Mouse (Mus musculus): ENCODE measurements at regions not wholly inside any gene's neighbourhood (a gene's known extent, or its start where the extent isn't known, plus 50 kb on each side); places are given as distances from the start of the nearest gene placed in this dataset.

- no peak for DNase-seq (ENCODE audit: low spot score in 2 of 2)
Measured at GRCm38 (mm10) chr8:89906200-89906599, 441.9 kb downstream of the Tox3 start.

DNA sequence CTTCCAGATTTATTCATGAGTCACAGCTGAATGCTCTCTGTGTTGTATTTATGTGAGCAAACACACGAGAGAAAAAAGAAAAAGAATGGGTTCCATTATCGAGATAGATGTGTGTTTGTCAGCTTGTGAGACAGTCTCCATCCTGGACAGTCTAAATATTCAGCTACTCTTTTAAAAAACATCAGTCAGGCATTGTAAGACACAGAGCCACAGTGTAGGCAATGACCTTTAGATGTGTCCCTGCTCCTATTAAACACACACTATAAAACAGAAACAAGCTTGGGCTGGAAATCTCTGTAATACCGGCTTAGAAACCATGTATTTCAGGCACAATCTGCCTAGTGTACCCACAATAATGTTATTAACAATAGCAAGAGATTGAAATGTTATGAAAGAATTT lies 442.6 kb downstream of the Tox3 start:
- DNase-seq (ENCODE audit: low spot score in 2 of 2), result no peak

DNA sequence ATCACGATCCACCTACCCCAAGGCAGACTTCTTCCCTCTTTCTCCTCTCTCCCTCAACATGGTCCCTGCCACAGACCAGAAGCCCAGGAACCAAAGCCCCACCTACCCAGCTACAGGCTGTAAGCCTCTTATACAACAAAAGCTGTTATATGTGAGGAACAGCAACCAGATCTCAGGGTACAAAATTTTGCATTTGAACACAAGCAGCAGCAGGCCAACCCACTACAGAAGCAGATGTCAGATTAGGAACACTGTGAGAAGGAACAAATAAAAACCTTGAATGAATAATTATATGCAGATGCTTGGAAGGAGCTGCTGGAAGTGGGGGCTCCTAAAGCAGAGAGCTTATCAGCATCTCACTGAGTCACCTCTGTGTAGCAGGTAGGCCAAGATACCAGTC lies 444.8 kb downstream of the Tox3 start:
- no peak for DNase-seq (ENCODE audit: low spot score in 2 of 2)

DNA sequence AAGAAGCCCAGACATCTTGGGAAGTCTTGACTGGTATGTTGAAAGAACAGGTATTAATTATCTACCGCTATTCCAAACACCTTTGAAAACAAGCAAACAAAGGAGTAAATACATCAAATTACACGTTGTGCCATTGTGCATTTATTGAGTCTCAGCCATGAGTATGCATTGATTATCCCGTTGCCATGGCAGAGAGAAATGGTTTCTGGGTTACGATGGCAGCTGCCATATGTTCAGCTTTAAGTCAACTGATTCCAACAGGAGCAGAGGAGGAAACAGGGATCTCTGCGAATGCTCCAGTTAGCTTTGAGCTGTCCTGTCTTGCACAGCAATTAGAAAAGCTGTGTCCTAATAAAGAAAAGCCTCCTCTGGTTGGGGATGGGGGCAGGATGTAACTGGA lies 475.4 kb downstream of the Tox3 start:
- DNase-seq (ENCODE audit: low spot score in 2 of 2), result no peak

- DNase-seq (ENCODE audit: low spot score in 2 of 2), result no peak
Measured at GRCm38 (mm10) chr8:89871966-89872365, 476.2 kb downstream of the Tox3 start.

DNA sequence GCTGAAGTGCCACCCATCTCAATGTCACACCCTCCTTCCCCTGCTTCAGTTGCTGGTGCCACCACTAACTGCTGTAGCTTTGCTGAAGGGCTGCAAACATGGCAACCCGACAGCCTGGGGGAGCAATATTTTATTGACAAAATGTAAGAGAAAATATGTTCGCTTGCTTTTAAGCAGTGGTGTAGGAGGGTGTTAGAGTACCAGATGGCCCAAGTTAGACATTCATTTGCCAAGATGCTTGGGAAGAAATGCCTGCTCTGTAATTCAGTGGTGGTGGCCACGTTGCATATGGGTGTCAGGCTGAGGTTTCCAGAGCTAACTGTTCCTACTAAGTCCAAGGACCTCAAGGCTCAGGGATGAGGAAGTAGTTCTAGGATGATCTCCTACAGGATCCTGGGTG lies 488.3 kb downstream of the Tox3 start:
- no peak for DNase-seq (ENCODE audit: low spot score in 2 of 2)

DNA sequence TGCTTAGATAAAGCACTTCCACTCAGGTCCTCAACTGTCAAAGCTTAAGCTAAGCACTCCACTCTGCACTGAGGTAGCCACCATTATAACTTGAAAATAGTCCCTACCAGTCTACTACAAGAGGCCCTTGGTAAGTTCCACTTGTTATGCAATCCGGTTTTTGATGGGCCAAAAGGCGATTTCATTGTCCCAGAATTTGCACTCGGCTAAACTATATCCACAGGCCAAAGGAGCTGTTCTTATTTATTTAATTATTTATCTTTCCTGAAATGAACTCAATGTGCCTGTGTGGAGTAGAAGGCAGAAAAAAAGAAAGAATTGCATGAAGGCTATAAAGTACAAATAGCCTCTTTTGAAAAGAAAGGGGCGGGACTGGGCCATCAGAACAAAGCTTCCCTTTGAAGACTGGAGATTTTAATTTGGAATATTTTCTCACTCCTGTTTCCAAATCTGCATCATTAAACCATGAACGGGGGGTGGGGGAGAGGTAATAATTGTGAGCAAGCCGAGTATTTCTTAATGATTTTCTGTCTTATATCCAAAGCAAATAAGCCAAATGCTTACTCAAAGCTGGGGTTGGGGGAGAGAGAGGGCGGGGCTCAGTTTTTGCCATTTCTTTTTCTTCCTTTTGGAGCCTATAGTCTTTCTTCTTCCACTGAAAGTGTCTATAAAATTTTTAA lies 489.3 kb downstream of the Tox3 start:
- DNase-seq (ENCODE audit: low spot score in 2 of 2), result no peak

- no peak for DNase-seq (ENCODE audit: low spot score in 2 of 2)
Measured at GRCm38 (mm10) chr8:89855556-89855955, 492.6 kb downstream of the Tox3 start.

DNA sequence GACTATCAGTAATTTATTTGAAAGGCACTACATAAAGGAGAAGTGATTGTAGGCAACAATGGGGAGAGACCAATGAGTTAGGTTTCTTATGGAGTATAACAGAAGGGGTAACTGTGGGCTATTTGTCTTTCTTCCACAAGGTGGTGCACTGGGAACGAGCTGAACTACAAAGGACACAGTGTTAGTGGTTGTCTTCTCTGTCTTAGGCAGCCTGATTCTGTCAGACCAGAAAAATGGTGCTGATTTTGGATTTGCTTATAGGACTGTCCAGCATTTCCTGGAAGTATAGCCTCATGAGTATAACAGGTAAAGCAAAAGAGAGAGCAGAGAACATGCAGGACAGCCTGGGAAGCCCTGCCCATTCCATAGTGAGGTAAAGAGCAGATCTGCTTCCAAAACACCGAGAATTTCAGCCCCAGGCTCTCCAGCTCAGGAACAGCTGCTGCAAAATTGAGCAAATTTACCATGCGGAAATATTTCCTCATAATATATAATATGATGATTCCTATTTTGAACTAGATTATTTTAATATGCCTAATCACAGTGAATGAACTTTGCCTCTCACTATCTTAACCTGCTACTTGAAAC lies 497.8 kb downstream of the Tox3 start:
- DNase-seq (ENCODE audit: low spot score in 2 of 2), result no peak

- DNase-seq (ENCODE audit: low spot score in 2 of 2), result no peak
Measured at GRCm38 (mm10) chr8:89849416-89850208, 498.5 kb downstream of the Tox3 start.

GRCm38 (mm10) chr8:89838494-89838893 lies 509.6 kb downstream of the Tox3 start:
- no peak for DNase-seq (ENCODE audit: low spot score in 2 of 2)

DNA sequence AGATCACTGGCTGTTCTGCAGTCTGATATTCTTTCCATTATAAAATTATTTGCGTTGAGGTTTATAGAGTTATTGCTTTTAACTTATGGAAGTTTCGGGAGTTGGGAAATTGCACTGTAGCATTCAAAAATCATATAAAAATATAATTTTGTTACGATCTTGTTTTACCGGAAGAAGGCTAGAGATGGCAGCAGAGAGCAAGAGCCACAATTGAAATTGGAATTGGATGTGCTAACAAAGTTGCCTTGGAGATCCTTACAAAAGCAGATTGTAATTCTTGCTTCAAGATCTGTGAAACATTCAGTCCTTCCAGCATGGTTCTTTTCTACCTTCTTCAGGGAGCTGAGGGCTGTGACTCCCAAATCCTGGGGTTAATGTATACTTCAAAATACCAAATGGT lies 514.4 kb downstream of the Tox3 start:
- no peak for DNase-seq (ENCODE audit: low spot score in 2 of 2)

GRCm38 (mm10) chr8:89824586-89824985 lies 523.6 kb downstream of the Tox3 start:
- no peak for DNase-seq (ENCODE audit: low spot score in 2 of 2)

- DNase-seq (ENCODE audit: low spot score in 2 of 2), result no peak
Measured at GRCm38 (mm10) chr8:89823631-89824030, 524.5 kb downstream of the Tox3 start.

DNA sequence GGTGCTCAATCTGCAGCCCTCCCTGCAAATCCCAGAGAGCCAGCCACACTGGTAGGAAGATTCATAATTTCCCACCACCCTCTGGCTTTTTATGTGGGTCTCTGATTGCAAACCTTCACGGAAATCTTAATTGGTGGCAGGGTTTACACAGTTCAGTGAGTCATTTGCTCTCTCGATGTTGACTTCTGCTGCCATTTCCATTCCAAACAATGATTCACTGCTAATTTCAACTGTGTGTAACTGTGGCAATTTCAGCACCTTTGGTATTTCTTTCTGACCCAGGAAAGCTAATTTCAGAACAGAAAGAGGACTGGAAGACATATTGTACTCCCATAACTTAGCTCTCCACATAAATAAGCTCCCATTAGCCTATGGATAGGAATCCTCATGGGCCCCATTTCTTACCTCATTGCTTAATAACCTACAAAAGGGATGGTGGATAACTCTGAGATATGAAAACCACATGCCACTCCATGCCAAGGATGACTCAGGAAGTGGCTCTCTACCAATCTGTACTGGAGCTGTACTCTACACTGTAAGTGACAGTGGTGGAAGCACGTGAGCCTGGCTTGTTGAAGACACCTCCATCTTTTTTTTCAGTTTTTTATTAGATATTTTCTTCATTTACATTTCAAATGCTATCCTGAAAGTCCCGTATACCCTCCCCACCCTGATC lies 536.0 kb downstream of the Tox3 start:
- no peak for DNase-seq (ENCODE audit: low spot score in 2 of 2)

GRCm38 (mm10) chr8:89788296-89788695 lies 559.8 kb downstream of the Tox3 start:
- DNase-seq (ENCODE audit: low spot score in 2 of 2), result no peak

DNA sequence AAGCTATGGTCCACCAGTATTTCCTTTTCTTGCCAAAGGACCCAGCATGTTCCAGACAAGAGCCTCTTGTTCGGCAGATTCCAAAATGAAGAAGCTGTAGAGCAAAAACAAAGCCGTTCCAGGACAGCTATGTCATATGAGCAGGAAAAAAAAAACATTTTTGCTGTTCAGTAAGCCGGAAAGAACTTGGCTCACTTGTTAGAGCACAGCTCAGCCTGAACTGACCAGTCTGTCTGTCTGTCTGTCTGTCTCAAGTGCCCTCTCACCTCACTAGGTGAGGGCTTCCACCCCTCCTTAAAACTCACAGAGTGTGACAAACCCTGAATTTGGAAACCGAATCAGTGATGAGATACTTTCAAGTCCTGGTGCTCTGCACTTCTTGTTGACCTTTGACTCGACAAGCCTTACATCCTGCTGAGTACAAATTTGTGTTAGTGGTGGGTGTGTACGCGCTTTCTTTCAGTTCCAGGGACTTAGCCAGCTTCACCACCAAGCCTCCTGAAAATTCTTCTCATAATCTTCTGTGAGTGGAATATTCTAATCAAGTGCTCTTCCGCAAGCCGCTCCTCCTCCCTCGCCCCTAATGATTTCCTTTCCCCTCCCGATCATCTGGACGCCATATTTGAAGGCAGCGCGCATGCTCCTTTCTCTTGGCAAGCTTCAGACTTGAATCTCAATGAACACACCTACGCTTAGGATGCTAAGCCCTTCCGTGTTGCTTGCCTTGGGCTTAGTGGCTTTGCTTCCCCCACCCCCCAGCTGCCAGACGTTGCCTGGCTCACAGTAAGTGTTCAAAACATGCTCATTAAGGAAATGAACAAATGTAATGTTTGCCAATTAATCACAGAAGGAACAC lies 560.9 kb downstream of the Tox3 start:
- no peak for DNase-seq (ENCODE audit: low spot score in 2 of 2)

- DNase-seq (ENCODE audit: low spot score in 2 of 2), result peak; percentile 15 to 66
Measured at GRCm38 (mm10) chr8:89785011-89785410, 563.1 kb downstream of the Tox3 start.

GRCm38 (mm10) chr8:89783311-89783710 lies 564.8 kb downstream of the Tox3 start:
- DNase-seq (ENCODE audit: low spot score in 2 of 2), result no peak

DNA sequence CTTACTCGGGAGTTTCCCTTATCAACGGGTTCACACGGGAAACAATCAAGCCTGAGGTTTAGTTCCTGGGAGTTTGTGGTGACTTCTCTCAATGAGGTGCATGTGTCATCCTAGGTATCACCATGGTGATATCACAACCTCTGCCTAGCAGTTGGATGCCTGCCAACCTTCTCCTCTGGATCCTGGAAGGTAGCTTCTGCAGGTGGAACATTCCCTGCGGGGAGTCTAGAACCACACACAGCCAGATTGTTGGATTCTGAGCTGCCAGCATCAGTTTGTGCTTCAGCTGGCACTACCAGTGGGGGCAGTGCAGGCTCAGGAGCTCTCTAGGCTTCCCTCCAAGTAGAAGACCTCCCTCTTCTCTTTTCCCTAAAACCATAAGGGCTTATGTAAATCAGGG lies 581.8 kb downstream of the Tox3 start:
- DNase-seq (ENCODE audit: low spot score in 2 of 2), result no peak

DNA sequence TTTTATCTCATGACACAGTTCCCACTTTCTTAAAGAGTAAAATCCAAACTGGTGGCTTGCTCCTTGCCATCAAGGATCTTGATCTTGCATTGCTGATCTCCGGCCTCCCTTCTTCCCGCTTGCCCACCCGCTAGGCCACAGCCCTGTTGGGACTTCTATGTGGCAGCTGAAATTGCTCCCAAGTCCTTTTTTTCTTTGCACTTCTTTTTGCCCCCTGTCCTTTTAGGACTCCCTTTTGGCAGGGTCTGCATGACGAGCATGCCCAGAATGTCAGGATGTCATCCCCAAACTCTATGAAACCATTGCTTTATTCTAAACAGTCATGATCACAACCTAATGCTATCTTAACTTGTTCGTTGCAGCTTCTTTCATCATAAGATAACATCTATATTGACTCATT lies 588.6 kb downstream of the Tox3 start:
- DNase-seq (ENCODE audit: low spot score in 2 of 2), result no peak

DNA sequence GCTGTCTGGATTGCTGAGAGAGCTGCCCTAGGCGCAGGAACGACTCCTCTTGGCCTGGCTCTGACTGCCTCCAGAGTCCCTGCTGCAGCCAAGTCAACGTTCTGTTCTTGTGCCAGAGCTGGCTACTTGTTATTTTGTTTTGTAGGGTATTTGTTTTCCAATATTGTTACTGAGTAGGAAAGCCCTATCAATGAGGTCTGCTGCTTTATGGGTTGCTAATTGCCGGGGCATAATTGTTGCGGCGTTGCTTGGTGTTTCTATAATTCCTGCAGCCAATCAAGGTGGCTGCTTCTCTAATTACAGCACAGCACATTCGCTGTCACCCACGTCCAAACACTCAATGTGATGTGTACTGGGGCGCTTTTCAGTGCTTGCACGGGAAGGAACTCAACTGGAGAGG lies 589.4 kb downstream of the Tox3 start:
- DNase-seq (ENCODE audit: low spot score in 2 of 2), result no peak
